Mouse (Mus musculus) adrenal gland, postnatal 10 days (tissue): ENCODE results near the gene Mbnl1. TPM values are rescaled to one million over a fixed set of nuclear protein-coding genes. Genes with fewer than 3 reads are reported as not detected.

ENCODE experiments used
- DNase-seq: peaks from one replicate; pipeline ENCODE4 v3.0.0; 2021; ENCODE audit warnings: mixed read lengths
- total RNA-seq, 2 experiments: library from RNA; stranded (reverse); gene quantifications; 2 replicates each; pipeline ENCODE4 v1.2.3; 2021

Gene Mbnl1
- total RNA-seq, 2 experiments from 2014 or later, result 284 to 333 TPM

DNA sequence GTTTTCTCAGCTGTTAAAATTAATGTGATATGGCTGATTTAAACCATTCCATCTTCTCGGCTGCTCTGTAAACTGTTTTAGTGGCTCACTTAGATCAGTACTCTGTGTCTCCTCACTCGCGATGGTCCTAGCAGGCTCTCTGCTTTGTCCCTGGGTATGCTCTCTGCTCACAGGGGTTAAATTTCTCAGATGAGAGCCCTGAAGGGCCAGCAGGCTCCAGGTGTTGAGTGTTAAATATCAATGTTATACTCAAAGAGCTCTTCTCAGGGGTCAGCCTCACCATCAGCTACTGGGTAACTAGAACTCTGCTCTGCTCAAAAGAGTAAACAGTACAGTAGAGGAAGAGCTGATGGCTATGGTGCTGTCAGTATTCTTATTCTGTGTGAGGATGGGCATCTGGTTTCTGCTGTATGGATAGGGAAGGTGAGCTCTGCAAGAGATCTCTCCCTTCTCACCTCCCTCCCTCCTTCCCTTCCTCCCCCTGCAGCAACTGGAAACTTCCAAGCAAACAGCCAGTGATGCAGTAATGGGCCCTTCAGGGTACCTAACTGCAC, 44.7 kb downstream of the Mbnl1 start:
- DNase-seq, result no peak

- no peak for DNase-seq
Observed at GRCm38 (mm10) chr3:60519337-60519736, 46.7 kb downstream of the Mbnl1 start.

DNA sequence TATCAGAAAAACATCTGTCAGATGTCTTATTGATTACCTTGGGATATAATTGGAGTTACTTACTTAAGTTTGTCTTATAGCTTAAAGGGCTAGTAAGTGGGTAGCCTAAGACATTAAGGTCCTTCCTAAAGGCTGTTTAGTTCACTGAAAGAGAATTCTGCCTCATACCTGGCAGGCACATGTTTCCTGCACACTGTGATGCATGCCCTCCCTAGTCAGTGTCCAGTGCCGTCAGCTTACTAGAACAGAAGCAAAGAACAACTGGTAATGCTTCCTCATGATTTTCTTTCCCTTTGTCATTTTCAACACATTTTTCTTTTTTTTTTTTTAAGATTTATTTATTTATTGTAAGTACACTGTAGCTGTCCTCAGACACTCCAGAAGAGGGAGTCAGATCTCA, 51.5 kb downstream of the Mbnl1 start:
- no peak for DNase-seq

DNA sequence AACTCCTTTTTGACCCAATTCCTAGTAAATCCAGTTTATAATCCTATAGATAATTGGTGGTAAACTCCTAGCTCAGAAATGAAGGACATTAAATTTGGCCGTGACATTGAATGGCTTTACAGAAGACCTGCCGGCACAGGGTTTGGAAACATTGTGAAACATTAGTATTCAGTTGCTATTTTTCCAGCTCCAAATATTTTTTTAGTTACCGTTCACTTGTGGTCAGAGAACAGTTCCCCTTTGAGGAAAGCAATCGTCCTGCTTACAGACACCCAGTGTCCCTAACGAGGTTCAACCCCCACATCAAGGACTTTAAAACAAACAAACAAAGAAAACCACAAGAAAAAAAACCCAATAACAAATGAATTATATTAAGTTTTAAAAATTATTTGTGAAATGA, 58.7 kb downstream of the Mbnl1 start:
- no peak for DNase-seq

DNA sequence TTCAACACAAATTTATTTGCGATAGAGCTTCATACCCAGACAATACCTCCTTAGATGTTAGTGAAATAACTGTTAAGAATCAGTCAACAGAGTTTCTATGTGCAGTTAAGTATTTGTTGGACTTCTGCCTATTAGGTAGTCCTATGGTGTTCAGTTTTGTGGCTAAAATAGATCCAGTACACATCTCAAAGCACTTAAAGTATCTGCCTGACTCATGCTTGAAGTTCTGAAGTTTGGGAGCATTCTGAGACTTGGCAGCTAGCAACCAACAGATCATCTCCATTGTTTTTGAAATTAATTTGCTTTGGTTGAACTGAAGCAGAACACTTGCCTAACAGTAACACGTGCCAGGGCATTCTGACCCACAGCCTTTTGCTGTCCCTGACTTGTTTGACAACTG, 59.2 kb downstream of the Mbnl1 start:
- DNase-seq, result no peak

- DNase-seq, result no peak
Observed at GRCm38 (mm10) chr3:60535224-60535623, 62.6 kb downstream of the Mbnl1 start.

DNA sequence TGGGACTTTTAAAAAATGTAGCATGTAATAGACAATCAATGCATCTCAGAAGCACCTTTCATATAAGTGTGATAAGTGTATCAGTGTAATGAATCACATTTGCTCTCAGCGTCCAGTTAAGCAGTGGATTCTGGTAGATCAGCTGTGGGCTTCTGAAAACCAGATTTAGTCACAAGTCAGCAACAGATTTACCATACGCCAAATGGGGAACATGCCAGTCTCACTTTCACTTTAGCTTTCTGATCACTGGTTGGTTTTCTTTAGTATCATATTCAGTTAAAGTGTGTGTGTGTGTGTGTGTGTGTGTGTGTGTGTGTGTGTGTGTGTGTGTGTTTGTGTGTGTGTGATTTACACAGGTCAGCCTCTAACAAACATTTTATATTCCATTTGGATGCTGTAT, 64.4 kb downstream of the Mbnl1 start:
- DNase-seq, result no peak

DNA sequence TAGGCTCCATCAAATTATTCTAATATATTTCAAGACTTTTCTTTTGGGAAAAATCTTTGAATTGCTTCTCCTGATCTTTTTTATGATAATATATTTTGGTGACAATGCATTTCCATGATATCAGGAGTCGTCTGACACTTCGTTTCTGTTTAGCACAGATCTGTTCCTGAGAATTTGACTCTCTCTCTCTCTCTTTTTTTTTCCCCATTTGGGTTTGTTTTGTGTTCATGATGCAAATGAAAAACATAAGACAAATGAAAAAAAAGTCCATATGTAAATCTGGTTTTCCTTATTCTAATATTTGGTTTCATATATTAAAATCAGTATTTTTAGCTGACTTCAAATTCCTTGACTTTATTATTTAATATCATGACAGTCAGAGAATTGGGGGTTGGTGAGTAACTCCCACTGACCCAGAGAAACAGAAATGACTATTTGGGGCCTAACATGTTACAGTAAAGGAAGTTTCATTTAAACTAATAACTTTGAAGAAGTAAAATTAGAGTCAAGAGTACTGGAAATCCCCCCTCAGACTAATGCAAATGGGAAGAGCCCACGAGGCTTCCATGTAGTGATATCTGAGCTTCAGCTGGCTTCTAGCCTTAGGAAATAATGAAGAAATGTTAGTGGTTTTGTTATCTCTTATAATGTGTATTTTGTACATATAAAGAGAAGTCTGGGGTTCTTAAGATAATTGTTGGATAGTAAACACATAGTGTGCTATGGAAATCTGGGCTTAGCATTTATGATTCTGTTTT, 65.8 kb downstream of the Mbnl1 start:
- no peak for DNase-seq

DNA sequence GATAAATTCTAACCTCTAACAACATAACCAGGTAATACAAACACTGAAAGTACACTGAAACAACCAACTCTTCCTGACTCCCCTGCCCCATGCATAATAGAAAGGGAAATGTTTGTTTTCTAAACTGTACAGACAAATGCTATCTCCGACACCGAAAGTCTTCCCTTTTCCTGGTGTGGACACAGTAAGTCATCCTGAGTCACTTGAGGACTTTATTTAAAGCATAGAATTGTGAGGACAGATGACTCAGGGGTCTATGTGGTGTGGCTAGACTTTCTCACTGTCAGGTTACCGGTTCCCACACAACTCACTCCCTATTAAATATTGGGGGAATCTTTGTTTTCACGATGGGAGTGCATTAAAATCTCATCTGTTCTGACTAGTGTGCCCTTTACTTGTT, 68.5 kb downstream of the Mbnl1 start:
- DNase-seq, result no peak

DNA sequence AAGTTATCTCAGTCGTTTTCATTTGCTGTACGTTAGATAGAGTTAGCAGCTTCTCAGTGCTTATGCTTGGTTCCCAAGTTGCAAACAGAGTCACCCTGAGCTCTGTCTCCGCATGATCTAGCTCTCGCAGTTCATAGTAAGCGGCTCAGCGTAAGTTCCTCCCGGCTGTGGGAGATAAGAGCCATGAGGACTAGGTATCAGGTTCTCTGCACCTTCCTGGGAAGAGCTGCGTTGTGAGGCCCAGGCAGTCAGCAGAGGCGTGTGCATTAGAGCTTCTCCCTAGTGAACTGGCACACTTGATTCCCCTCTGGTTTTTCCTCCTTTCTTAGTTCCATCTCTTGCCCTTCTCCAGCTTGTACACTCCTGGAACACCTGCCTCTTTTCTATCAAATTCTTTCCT, 73.6 kb downstream of the Mbnl1 start:
- DNase-seq, result no peak

DNA sequence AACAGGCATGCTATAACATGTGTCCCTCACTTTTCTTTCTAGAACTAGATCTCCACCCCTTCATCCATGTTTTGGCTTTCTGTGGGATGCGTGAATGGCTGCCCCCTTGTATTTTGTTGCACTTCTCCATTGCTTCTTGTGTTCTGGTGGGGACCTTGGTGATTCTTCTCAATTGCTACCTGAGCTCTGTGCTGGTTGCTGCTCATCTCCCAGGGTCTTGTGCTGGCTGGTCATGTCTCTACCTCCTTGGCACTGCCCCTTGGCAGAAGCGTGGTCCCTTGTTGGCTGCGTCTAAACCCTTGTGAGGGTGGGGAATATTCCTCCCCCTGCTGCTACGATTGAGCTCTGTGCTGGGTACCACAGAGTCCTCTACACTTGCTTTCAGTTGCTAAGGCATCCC, 74.3 kb downstream of the Mbnl1 start:
- no peak for DNase-seq

- DNase-seq, result no peak
Observed at GRCm38 (mm10) chr3:60550492-60550891, 77.9 kb downstream of the Mbnl1 start.

GRCm38 (mm10) chr3:60551650-60552049, 79.0 kb downstream of the Mbnl1 start:
- DNase-seq, result no peak

GRCm38 (mm10) chr3:60553011-60553410, 80.4 kb downstream of the Mbnl1 start:
- DNase-seq, result no peak

DNA sequence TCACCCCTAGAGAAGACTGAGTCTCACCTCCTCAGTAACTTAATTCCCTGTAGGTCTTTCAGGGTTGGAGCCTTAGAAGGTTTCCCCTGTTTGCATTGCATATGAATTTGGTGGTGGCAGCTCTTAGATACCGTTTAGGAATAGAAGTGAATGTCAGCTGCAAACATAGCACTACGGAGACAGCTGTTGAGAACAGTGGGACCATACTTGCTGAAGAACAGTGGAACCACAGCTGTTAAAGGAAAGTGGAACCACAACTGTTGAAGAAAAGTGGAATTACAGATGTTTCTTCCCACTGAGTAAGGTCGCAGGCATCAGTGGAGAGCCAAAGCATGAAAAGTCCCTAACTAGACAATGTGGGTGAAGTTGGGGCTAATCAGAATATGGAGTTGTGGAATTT, 84.0 kb downstream of the Mbnl1 start:
- no peak for DNase-seq

DNA sequence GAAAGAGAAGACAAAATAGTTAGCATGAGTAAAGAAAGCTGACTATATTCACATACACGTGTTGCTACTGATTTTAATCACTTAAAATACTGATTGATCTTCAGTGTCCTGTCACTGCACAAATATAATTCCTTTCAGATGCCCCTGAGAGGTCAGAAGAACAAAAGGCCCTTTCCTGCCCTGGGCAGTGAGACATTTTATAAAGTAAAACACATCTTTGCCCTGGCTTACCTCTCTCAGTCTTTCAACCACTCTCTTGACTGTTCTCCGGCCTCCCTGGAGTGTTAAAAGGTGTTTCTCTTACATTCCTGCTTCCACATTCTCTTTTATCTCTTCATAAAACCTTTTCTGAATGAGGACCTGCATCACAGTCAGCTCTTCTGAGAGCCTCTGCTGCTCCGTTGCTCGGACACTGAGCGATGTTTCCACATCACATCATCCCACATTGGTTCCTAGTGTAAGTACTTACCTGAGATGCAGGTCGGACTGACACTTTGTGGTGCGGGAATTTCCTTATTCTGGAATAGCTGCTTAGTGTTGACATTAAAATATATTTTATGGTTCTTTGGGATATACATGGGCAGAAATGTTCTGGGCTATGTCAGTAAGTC, 85.7 kb downstream of the Mbnl1 start:
- no peak for DNase-seq

DNA sequence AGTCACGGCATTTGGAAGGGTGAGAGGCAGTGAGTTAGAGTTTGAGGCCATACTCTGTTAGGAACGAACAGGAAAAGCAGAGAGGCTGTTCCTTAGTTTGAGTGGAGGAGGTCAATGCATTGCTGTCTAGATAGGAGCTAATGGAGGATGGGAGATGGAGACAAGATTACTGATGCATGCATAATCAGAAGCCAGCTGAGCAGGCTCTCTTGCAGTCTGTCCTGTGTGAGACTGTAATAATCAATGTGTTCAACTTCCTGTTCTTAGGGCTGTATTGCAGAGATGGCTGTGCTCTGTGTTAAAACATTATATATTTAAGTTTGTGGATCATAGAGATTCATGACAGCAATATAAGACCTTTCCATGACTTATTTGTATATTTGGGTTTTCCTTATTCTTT, 87.1 kb downstream of the Mbnl1 start:
- no peak for DNase-seq

- no peak for DNase-seq
Observed at GRCm38 (mm10) chr3:60563529-60564243, 91.1 kb downstream of the Mbnl1 start.

GRCm38 (mm10) chr3:60564244-60564643, 91.6 kb downstream of the Mbnl1 start:
- DNase-seq, result no peak

GRCm38 (mm10) chr3:60565204-60565603, 92.6 kb downstream of the Mbnl1 start:
- no peak for DNase-seq

- DNase-seq, result no peak
Observed at GRCm38 (mm10) chr3:60565950-60566349, 93.3 kb downstream of the Mbnl1 start.

- no peak for DNase-seq
Observed at GRCm38 (mm10) chr3:60568171-60568684, 95.6 kb downstream of the Mbnl1 start.
